Mouse (Mus musculus) common myeloid progenitor, adult 5-6 weeks (primary cell): ENCODE measurements around the gene 1700123O20Rik. TPM values are rescaled to one million over a fixed set of nuclear protein-coding genes. Genes with fewer than 3 reads are reported as not detected.

Experiments
- ATAC-seq: replicated peaks from 2 replicates; pipeline ENCODE4 v1.8.0; 2016; ENCODE audit warnings: low read depth, mild to moderate bottlenecking, moderate TSS enrichment, inconsistent platforms; ENCODE audit not compliant: poor library complexity, severe bottlenecking
- total RNA-seq: library from RNA; stranded (forward); fragments of 200-1000, 187-1606 nt; gene quantifications from 2 replicates; pipeline ENCODE4 v1.2.3, GENCODE M21; 2017

1700123O20Rik gene
- 26.5 and 33.2 TPM in 2 replicates for total RNA-seq

DNA sequence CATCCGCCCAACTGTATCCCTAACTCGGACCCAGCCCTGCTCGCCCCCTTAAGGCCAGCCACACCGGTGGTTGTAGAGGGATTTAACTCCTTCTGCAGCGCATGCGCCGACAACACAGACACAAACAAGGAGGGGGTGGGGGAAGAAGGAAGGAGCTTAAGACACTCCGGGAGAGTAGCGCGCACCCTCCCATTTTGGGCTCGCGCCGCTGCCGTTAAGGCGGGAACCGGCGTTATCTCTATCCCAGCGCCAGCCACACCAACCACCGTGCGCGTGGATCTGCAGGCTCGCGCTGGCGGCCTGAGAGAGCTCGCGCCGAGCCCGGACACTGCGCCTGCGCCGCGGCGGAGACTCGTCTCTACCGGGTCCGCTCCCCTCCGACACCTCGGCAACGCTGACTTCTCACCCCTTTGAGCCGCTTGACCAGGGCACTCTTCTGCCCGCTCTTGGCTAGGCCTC, at the start of gene 1700123O20Rik:
TSS of gene 1700123O20Rik (plus strand) at position 154 of the 459 bp plus-strand sequence.
- ATAC-seq: peak; percentile 65

DNA sequence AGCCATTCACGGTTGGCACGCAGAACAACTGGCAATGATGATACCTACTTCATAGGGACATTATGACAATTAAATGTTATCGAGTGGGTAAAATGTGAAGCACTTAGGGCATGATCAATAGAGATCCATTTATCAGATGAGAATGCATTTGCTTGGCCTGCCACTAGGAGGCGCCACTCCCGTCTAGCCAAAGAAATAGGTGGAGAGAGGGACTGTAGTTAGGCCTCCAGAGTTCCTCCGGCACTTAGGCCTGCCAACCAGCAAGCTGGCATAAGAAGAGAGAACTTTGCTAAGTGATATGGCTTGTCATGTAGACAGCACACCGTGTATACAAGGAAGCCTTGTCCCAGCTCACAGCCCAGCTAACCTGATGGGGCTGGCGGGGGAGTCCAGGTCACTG, 49.1 kb upstream of the 1700123O20Rik start:
- ATAC-seq: 0 out of 2 replicates have a peak, but pooled peaks have one; percentile 15

DNA sequence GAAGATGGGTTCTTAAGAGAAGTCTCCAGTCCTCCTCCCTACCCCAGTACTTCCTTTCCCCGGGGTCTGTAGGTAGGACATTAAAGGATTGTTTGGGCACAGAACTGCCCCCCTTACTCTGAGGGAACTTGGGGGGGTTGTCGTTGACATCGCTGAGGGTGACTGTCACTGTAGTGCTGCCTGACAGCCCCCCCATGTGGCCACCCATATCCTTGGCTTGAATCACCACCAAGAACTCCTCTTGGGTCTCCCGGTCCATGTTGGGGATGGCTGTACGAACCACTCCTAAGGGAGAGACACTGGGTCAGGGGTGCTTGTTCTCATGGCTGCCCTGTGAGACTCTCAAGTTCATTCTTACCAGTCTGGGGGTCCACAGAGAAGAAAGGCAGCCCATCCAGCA, 47.8 kb upstream of the 1700123O20Rik start:
- ATAC-seq: no peak

DNA sequence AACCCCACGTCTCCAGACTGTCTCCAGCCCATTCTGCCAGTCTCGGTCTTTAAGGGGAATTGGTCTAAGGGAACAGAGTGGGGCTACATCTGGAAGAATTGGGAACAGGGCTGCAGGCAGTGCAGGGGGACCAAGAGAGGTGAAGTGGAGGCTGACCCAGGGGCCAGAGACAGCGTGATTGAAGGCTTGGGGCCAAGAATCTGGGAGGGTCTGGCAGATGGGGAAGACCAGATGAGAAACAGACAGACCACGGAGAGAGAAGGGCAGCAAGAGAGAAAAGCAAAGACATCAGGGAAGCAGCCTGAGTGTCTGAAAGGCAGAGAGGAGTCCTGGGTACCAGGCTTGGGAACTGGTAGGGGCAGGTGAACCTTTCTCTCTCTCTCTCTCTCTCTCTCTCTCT, 45.9 kb upstream of the 1700123O20Rik start:
- ATAC-seq: no peak

GRCm38 (mm10) chr14:54640946-54641304, 45.1 kb upstream of the 1700123O20Rik start, which contains the start of gene Gm17606:
TSS of gene Gm17606 (plus strand) at chr14:54640952.
- ATAC-seq: no peak

DNA sequence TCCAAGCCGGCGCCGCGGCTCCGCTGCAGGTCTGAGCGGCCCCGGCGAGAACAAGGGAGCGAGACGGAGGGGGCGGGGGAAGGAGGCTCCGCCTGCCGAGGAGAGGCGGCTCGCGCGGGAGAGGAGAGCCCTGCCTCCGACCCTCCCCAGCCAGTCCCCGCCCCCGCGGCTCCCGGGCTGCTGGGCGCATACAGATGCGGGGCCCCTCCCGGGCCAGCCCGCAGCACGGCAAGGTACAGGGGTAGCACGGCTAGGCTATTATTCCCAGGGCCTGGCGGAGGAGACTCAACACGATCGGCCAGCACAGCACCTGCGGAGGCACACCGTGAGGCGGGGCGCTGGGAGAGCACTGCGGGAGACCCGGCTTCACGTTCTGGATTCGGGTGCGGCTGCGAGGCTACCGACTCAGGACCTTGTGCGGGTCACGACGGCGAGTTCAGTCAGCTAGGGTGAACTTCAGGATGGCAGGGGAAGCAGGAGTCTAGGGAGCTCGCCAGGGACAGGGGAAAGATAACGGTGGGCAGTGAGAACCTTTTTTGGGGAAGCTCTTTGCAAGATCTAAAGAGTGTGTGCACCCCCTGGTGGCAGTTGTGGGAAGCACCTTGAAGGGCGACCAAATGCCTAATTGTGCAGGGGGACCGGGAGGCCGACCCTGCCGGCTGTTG, 44.6 kb upstream of the 1700123O20Rik start, which contains the start of gene Cdh24:
TSS of gene Cdh24 (minus strand) at position 60 of the 665 bp plus-strand sequence.
- peak; percentile 76 for ATAC-seq

GRCm38 (mm10) chr14:54642224-54642944, 43.6 kb upstream of the 1700123O20Rik start:
- ATAC-seq: no peak

- no peak for ATAC-seq
These were observed 43.0 kb upstream of the 1700123O20Rik start for GRCm38 (mm10) chr14:54643011-54643410.

DNA sequence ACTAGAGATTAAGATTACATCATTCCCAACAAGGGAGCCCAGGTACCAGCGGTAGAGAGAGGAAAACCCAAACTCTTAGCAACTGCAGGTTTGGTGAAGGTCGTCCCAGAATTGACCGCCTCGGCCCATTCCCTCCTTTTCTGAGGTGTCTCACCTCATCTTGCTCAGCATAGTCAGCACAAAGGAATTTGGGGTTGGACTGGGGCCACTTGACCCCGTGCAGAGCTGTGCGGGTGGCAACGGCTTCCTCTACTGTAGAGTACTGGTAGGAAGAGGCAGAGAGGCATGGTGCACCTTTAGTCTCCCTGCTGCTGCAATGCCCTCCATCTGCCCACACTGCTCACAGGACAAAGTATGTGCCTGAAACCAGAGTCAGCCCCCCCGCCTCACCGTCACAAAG, 41.7 kb upstream of the 1700123O20Rik start:
- no peak for ATAC-seq

- ATAC-seq: no peak
These were observed 39.6 kb upstream of the 1700123O20Rik start for GRCm38 (mm10) chr14:54646455-54646854.

DNA sequence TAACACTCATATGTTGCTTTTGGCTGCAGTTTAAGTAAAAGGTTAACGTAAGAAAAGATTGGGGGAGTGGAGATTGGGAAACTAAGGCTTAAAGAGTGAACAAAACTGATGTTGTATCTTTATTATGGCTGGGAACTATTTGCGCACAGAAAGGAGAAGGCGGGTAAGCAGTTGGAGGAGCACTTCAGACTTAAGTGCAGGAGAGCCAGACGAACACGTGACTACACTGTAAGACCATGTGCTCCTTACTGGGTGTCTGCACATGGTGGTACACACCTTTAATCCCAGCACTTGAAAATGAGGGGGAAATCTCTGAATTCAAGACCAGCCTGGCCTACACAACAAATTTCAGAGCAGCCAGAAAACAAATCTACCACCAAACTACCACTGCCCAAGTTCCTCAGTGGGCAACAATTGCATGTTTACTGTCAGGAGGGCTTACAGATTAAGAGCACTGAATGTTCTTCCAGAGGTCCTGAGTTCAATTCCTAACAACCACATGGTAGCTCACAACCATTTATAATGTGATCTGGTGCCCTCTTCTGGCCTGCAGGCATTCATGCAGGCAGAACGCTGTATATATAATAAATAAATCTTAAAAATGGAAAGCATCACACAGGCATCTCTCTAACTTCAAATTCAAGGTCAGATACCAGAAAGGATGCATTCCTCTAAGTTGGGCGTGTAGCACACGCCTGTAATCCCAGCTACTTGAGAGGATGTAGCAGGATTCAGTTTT, 38.9 kb upstream of the 1700123O20Rik start:
- no peak for ATAC-seq

DNA sequence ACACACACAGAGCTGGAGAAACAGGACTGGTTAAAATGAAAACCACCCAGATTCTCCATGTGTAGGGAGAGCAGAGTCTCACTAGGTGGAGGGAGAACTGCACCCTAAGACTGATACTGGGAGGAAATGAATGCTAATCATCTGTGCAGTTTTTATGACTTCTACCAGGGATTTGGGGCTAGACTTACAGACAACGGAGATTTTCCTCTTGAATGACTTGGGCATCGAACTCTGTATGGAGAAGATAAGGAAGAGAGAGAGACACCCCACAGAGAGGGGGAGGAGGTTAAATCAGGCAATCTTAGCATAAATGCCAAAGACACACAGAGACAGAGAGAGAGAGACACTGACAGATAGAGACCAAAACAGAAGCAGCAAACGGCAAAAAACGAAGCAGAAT, 38.1 kb upstream of the 1700123O20Rik start:
- ATAC-seq: no peak

GRCm38 (mm10) chr14:54650621-54651454, 35.2 kb upstream of the 1700123O20Rik start:
- ATAC-seq: peak; percentile 65

GRCm38 (mm10) chr14:54651556-54651955, 34.5 kb upstream of the 1700123O20Rik start:
- ATAC-seq: no peak

DNA sequence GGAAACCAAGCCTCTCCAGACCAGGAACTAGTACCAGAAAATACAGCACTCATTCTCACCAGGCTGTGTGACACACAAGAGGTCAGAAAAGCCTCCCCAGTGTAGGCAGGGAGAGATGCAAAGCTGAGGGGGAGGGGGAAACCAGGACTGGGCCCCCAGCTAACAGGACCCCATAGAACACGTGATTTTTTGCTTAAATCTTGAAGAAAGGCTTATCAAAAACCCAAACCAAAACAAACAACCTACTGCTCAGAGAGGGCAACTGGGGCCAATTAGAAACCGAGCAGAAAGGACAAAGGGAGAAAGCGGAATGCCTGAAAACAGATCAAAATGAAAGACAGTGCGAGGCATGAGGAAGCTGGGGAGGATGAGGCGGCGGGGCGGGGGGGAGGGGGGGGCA, 33.2 kb upstream of the 1700123O20Rik start:
- ATAC-seq: no peak

DNA sequence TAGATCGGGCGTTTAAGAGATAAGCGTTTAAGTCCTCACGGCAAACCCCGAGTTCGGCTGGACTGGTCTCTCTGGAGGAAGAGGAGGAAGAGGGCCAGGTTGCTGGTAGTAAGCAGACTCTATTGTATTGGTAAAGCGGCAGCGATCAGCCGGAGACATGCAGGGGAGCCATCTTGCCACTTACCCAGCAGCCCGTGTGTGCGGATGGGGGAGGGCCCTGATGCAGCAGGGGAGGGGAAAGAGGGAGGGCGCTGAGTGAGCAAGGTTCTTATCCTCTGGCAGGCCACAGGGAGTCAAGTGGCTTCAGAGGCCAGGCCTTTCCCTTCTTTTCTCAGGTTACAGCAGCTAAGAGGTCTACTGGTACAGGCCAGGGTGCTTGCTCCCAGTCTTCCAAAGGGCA, 32.5 kb upstream of the 1700123O20Rik start:
- peak; percentile 95 for ATAC-seq

DNA sequence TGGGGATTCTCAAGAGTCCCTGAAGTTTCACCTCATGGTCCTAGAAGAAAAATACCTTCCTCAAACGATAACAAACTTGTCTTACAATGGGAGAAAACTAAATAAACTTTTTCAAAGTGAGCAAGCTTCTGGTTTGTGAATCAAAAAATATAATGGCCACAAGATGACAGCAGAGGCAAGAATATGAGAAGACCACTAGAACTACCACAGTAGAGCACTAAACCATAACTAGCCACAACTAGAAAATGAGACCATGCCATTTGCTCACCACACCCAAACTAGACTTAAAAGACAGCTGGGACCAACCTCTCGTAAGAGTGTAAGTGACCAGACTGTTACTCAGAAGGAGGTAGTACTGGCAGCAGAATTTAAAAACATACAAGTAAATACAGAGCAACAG, 26.0 kb upstream of the 1700123O20Rik start:
- no peak for ATAC-seq

GRCm38 (mm10) chr14:54664477-54665222, 21.4 kb upstream of the 1700123O20Rik start:
- ATAC-seq: no peak

- 0 out of 2 replicates have a peak, but pooled peaks have one; percentile 56 for ATAC-seq
These were observed 16.6 kb upstream of the 1700123O20Rik start for GRCm38 (mm10) chr14:54669381-54669780.
